Mouse (Mus musculus) megakaryocyte-erythroid progenitor cell, adult 5-6 weeks (primary cell): ENCODE measurements around the gene Cir1. TPM values are rescaled to one million over a fixed set of nuclear protein-coding genes. Genes with fewer than 3 reads are reported as not detected.

Experiments used
- ATAC-seq: replicated peaks from 2 replicates; pipeline ENCODE4 v1.8.0; 2016; ENCODE audit warnings: mild to moderate bottlenecking, inconsistent platforms; ENCODE audit not compliant: severe bottlenecking, poor library complexity, low FRiP score, low TSS enrichment
- total RNA-seq, 2 experiments: library from RNA; stranded (forward) in 1 of 2; stranded (reverse) in 1 of 2; fragments of 200-1000, 215-1000 nt in 1 of 2; fragments of >200 nt in 1 of 2; fragmentation: Nextera tagmentation in 1 of 2; gene quantifications; 2 replicates each; pipeline ENCODE4 v1.2.3; 2014 to 2017

Cir1 gene
- total RNA-seq (2014; fragmentation: Nextera tagmentation) (20.2 and 28.4 TPM in 2 replicates), total RNA-seq (2017) (28.3 and 36.9 TPM in 2 replicates)

- ATAC-seq, result peak; percentile 93
These were observed at the start of gene Cir1, which contains the start of gene Scrn3 for GRCm38 (mm10) chr2:73312152-73313116. Gene Cir1, minus strand, starts transcription at chr2:73312701. Gene Scrn3, plus strand, starts transcription at chr2:73312601.

GRCm38 (mm10) chr2:73360536-73360935 lies 48.0 kb upstream of the Cir1 start:
- peak; percentile 23; the same call in 1 of the 2 replicates for ATAC-seq

- peak; percentile 97 for ATAC-seq
These were observed 47.4 kb upstream of the Cir1 start for GRCm38 (mm10) chr2:73359941-73360340.

GRCm38 (mm10) chr2:73357004-73357403 lies 44.5 kb upstream of the Cir1 start:
- ATAC-seq, result no peak

- no peak for ATAC-seq
These were observed 39.5 kb upstream of the Cir1 start for GRCm38 (mm10) chr2:73351927-73352374.

DNA sequence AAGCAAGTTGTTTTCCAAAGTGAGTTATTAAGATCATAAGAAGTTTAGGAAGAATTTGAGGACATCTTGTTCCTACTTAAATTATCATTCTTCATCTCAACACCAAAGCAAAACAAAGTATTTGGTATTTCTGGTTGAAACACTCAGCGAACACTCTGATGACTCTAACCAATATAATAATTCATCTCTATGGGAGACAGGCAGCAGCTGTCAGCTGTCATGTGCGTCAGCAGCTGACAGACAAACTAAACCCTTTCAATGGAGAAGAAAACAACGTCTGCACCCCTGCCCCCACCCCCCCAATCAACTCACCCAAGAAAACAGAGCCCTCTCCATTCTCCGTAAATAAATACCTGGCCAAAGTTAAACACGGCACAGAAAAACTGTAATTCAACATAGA lies 39.0 kb upstream of the Cir1 start:
- ATAC-seq, result no peak

DNA sequence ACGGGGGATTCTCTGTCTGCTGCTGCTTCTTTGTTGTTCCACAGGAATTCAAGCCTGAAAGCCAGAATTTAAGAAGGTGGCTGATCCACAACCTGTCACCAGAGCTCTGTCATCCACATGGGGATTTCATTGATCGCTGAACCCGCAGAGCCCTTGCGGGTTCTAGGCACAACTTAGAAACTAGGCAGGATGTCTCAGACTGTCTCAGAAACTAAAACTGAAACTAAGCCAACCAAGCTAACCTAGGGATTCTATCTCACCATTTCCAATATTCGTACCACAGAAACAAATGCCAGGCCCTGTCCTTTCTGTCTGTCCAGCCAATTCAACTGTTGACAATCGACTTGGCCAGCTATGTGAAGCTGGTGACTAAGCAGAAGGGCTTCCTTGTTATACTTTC lies 35.7 kb upstream of the Cir1 start:
- ATAC-seq, result no peak

DNA sequence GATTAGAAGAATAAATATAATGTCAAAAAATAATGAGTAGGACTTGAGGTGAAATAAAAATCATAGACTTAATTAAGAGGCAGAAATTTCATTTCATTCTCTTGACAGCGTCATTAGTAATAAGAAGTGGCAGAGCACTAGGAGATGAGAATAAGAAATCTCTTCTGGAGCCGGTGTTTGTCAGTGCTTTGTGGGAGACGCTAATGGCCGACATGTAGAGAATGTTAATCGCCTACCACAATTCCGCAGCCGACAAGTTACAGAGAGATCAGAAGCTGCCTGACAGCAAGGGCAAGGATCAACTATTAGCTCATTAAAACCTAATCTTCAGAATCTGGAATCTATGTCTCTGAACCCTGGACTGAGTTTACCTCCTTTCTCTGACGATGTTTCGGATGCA lies 35.3 kb upstream of the Cir1 start:
- no peak for ATAC-seq

GRCm38 (mm10) chr2:73347136-73347535 lies 34.6 kb upstream of the Cir1 start:
- ATAC-seq, result no peak

DNA sequence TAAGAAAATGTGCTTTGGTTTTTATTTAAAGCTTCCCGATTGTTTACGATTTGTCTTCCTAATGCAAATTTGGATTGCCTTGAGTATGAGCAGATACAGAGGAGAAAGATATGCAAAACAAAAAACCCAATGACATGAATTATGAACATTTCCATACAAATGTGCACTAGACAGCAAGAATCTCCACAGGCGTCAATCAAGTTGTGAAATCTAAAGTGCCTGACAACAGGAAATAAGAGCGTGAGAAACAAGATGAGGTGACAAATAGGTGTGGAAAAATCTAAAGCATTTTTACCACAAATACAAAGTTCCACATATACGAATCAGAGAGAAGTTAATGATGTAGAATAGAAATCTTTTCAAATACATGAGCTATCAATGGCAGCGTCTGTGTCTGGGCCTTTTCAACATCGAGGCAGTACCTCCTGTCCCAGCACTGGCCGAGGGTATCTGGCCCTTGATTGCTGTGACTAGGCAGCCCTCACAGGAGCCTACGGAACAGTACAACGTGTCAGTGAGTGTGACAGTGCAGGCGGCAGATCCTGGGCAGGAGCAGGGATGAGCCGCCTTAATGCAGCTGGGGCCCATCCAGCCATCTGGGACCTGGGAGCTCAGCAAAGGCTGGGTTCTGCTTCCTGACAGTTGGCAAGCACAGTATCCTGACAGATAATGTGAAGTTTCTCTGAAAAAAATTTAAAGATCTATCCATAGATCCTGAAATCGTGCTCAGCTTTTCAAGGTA lies 34.0 kb upstream of the Cir1 start:
- no peak for ATAC-seq

DNA sequence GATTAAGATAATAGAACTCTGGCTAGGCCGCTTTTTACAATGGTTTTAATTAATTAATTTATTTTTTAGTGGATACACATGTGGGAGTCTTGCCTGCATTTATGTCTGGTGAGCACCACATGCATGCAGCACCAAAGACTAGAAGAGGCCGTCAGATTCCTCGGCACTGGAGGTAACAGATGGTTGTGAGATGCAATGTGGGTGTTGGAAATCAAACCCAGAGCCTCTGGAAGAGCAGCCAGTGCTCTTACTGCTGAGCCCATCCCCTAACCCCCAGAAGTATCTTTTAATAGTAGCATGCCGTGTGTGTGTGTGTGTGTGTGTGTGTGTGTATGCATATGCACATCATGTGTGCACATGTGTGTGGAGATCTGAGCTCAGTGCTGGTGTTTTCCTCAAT lies 32.7 kb upstream of the Cir1 start:
- no peak for ATAC-seq

DNA sequence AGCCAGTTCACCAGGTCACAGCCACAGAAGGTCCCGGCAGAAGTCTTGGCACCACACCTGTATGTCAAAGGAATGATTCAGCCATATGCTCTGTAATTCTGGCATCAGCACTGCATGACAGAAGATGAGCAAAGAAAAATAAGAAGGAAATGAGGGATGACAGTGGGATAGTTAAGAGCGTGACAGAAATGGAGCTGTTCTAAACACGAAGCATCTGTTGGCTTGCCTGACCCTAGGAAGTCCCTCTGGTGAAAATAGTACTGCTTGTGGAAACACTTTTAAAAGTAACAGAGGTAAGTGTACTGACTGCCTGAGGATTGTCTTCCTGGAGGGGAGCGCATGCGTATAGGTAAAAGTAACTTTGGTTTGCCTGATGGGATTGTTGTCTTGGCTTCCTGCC lies 31.2 kb upstream of the Cir1 start:
- no peak for ATAC-seq

DNA sequence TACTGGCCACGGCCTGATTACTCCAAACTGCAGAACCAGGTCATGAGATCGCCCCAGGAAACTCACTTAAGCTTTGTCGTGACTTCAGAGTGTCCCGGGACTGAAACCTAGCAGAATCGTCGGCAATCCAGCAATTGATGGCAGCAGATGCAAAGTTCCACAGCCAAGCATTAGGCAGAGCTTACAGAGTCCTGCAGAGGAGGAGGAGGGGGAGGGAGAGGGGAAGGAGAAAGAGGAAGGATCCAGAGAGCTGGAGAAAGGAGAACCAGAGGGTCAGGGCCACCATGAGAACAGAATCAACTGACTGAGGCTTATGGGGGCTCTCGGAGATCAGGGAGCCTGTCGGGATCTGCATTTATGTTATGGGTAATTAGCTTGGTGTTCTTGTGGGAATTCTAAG lies 25.9 kb upstream of the Cir1 start:
- no peak for ATAC-seq

DNA sequence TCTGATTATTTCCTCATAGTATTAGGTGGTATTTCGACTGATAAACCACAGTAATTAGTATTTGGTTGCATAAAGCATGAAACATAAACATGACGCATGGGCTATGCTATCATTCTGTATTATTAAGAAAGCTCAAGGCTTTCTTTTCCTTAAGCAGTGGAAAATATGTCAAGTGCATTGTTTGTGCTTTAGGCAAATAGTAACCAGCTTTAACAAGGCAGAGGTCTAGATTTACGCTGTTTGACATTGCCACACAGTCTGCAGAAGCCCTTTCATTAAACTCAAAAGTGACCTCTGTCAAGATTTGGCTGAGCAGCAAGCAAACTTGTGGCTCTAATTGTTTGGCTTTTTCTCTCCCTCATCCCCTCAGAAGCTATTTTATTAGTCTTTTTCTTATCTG lies 23.4 kb upstream of the Cir1 start:
- no peak for ATAC-seq

DNA sequence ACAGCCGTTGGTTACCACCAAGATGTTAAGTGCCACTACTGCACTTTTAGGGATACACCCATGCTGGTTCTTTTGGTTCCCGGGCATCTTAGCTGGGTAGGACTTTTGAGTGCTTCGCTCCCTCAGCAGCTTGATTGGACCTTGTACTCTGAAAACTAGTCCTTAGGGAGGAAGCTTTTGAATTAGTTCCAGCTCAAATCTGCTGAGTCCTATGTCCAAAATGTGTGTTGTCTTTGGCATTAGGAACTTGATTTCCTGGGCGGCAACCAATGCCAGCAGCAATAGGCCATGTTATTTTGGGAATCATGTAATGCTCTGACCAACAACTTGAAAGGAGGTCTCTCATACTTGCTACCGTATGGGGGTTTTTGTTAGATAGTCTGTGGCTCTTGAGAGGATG lies 13.4 kb upstream of the Cir1 start:
- ATAC-seq, result no peak

- no peak for ATAC-seq
These were observed 10.5 kb upstream of the Cir1 start for GRCm38 (mm10) chr2:73322991-73323390.

GRCm38 (mm10) chr2:73319218-73319617 lies 6.7 kb upstream of the Cir1 start:
- no peak for ATAC-seq

DNA sequence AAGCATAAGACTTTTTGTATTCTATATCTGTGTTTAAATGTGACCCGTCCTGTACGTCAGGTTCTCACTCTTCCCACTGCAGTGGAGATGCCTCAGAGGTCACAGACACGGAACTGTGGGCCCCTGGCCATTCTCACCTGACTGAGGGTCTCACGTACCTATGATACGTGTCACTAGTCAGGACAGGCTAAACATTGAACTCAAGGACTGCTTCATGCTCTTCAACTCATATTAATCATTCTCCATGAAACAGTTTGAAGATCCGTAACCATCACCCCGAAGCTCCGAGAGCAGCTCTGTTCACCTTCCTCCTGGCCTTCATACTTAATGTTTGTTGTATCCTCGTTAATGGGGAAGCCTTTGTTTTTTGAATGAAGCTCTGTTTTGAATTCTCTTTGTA lies 4.9 kb upstream of the Cir1 start:
- ATAC-seq, result no peak

DNA sequence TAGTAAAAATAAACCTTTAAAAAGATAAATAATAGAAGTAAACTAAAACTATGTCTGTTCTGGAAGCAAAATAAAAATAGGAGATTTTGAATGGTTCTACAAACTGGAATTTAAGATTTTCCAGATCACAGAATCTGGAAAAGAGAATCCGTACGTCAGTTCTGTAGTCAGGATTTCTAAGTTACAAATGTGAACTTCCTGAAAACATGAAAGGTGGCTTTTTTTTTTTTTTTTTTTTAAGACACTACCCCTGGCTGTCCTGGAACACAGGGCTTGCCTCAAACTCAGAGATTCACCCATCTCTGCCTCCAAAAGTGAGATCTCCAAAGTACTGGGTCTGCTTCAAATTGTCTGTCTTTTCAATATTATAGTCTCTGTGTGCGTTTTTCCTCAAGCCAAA lies 1.8 kb upstream of the Cir1 start:
- no peak for ATAC-seq

GRCm38 (mm10) chr2:73313117-73313501 lies 608 bp upstream of the Cir1 start:
- peak; percentile 71 for ATAC-seq
